Comparison of ENCODE assay signal across 8 mouse cellular contexts in the genomic region with DNA sequence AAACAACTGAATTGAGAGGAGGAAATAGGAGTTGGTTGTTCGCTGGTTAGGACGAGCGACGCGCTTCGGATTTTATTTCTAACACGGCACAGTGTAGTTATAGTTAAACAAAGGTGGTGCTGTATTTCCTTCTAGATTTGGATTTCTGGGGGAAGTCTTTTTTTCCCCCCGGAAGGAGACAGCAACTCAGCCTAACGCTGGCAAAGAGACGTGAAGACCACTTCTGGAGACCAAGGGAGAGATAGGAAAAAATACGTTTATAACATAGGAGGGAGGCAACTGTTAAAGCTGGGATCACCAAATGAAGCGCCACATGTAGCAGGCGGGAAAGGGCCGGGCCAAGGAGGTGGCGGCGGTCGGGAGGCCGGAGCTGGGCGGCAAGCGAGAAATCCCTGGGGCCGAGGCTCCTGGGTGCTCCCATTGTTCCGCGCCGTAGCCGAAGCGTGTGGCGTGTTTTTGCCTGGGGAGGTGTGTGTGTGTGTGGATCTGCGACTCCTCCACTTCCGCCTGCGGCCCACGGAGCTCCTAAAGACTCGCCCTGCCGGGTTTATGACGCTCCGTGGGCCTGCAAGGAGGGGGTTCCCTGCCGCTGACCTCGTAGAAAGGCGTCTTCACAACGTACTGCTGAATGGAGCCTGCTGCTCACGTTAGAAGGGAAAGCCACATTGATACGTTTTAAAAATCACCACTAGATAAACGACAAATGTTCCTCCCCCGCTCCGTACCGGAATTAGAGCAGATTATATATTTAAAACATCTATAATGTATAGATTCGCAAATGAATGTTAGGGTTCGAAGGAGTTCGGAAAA. TPM values are rescaled to one million over a fixed set of nuclear protein-coding genes. Genes with fewer than 3 reads are reported as not detected.
DNase-seq lines count a peak whose midpoint lies in the region; ATAC-seq and TF ChIP-seq lines count a peak whose summit lies in the region.

No protein-coding gene starts in this region.

- H3K4me1 ChIP-seq in CH12.LX (ENCODE audit: control insufficient read depth in 1 of 2, insufficient read depth in 2 of 2): peaks cover 0 to 16% of the 10 kb centered on the region in 2 experiments; a peak in 2 of 4 replicates
- peaks cover 17% of the 10 kb centered on the region for H3K4me1 ChIP-seq in forebrain, embryonic 14.5 days (ENCODE audit: control insufficient read depth, insufficient read depth, low read length)

- TF ChIP-seq POLR2A in CH12.LX (IDR thresholded peaks at IDR 0.05; ENCODE audit: low read depth, low read length): no peak
- TF ChIP-seq POLR2A in brain, embryonic 14.5 days (IDR thresholded peaks at IDR 0.05; ENCODE audit: borderline replicate concordance, extremely low read depth, insufficient read depth, insufficient read length, poor library complexity, severe bottlenecking): 0 out of 2 replicates have a peak, but pooled peaks have one; percentile 18

- in situ Hi-C loops in CH12.LX (cut with MboI; ENCODE audit: low pct_ligation_motif_present, low pct_unique_long_range_greater_than_20kb, low sequenced_read_pairs): no loop called here

- TF ChIP-seq RAD21 in CH12.LX (IDR thresholded peaks at IDR 0.05; ENCODE audit: low read depth, low read length): no peak

- H3K4me3 ChIP-seq in CH12.LX (replicated peaks in 1 of 3; ENCODE audit: low read depth in 2 of 3, low read length in 2 of 3, poor library complexity in 1 of 3): peak overlapping the region; percentile 65 to 69 (median 67)
- H3K4me3 ChIP-seq in forebrain, embryonic 14.5 days (ENCODE audit: low read depth, low read length): peak overlapping the region; percentile 57

- H3K27me3 ChIP-seq in CH12.LX (replicated peaks): no peaks in the 10 kb centered on the region
- H3K27me3 ChIP-seq in forebrain, embryonic 14.5 days (replicated peaks; ENCODE audit: control insufficient read depth, insufficient read depth, low read length): no peaks in the 10 kb centered on the region

- H3K9me3 ChIP-seq in CH12.LX (replicated peaks; ENCODE audit: low read length): no peaks in the 10 kb centered on the region
- H3K9me3 ChIP-seq in forebrain, embryonic 14.5 days (replicated peaks; ENCODE audit: control insufficient read depth, low read length): no peaks in the 10 kb centered on the region

- dilution Hi-C loops in CH12.LX (cut with MboI; ENCODE audit: extremely low pct_ligation_motif_present, extremely low pct_unique_long_range_greater_than_20kb, low sequenced_read_pairs): no loop called here

- peak overlapping the region; percentile 96 for H3K9ac ChIP-seq in CH12.LX (ENCODE audit: insufficient read depth, low read depth)
- peak overlapping the region; percentile 98 for H3K9ac ChIP-seq in forebrain, embryonic 14.5 days (ENCODE audit: low read length)

- no peak for ATAC-seq in forebrain, embryonic 14.5 days
- peak; percentile 6 to 46; a peak in 2 of 4 replicates for ATAC-seq in hematopoietic stem cell, adult 5-6 weeks (replicated peaks in 1 of 2; ENCODE audit: insufficient read depth in 1 of 2, low FRiP score in 2 of 2, low TSS enrichment in 1 of 2, low read depth in 1 of 2, poor library complexity in 2 of 2, severe bottlenecking in 2 of 2)

- DNase-seq in CH12.LX (ENCODE audit: extremely low read depth): peak; percentile 43
- DNase-seq in brain, embryonic 14.5 days (ENCODE audit: low read depth): peak; percentile 81
- peak; percentile 70 for DNase-seq in forebrain, embryonic 14.5 days (ENCODE audit: low spot score)
- DNase-seq in layer of hippocampus, postnatal 14 days (ENCODE audit: low spot score in 2 of 2): peak; percentile 58 to 73
- DNase-seq in lung, postnatal 10 days: peak; percentile 76
- peak; percentile 69 for DNase-seq in ovary, postnatal 36 days (ENCODE audit: low spot score)
- peak; percentile 72 for DNase-seq in thymus, postnatal 25 days

- no peak for TF ChIP-seq EP300 in CH12.LX (IDR thresholded peaks at IDR 0.05; ENCODE audit: low read length)

- no peak for TF ChIP-seq CTCF in CH12.LX (conservative IDR thresholded peaks at IDR 0.05 in 1 of 2, IDR thresholded peaks at IDR 0.05 in 1 of 2; ENCODE audit: low read depth in 2 of 2, low read length in 2 of 2)
- no peak for TF ChIP-seq CTCF in brain, embryonic 14.5 days (IDR thresholded peaks at IDR 0.05; ENCODE audit: borderline replicate concordance, extremely low read depth, insufficient read depth, insufficient read length)

- H3K79me2 ChIP-seq in CH12.LX (replicated peaks; ENCODE audit: control insufficient read depth, extremely low read depth, insufficient read depth, poor library complexity, severe bottlenecking): peaks cover 8% of the 10 kb centered on the region

- WGBS in forebrain, embryonic 14.5 days: under 1% methylated on average over 48 of the region's 48 CpGs

- H3K27ac ChIP-seq in CH12.LX (ENCODE audit: insufficient read depth, low read depth): peak overlapping the region; percentile 96
- peak overlapping the region; percentile 100 for H3K27ac ChIP-seq in forebrain, embryonic 14.5 days (ENCODE audit: low read depth, low read length)

- H3K36me3 ChIP-seq in CH12.LX (replicated peaks in 1 of 2; ENCODE audit: control insufficient read depth in 1 of 2, insufficient read depth in 1 of 2, low read length in 1 of 2): no peaks in the 10 kb centered on the region
- no peaks in the 10 kb centered on the region for H3K36me3 ChIP-seq in forebrain, embryonic 14.5 days (ENCODE audit: control insufficient read depth, insufficient read depth, low read length)

- peak overlapping the region; percentile 63 for H3K4me2 ChIP-seq in CH12.LX (ENCODE audit: insufficient read depth, low read depth, poor library complexity, severe bottlenecking)
- H3K4me2 ChIP-seq in forebrain, embryonic 14.5 days (ENCODE audit: low read length): peak overlapping the region; percentile 98

TF ChIP-seq in CH12.LX, 34 proteins besides CTCF, POLR2A, EP300 and RAD21:
- TF ChIP-seq HCFC1 (IDR thresholded peaks at IDR 0.05; ENCODE audit: low read depth, low read length): no peak
- peak; percentile 37 for TF ChIP-seq SIN3A (IDR thresholded peaks at IDR 0.05; ENCODE audit: low read length)
- TF ChIP-seq USF2 (conservative IDR thresholded peaks at IDR 0.05; ENCODE audit: low read depth, low read length): no peak
- TF ChIP-seq MEF2A (IDR thresholded peaks at IDR 0.05; ENCODE audit: borderline replicate concordance, low read depth, low read length): 0 out of 2 replicates have a peak, but pooled peaks have one; percentile 21
- TF ChIP-seq KAT2A (IDR thresholded peaks at IDR 0.05; ENCODE audit: insufficient replicate concordance, low read length): 0 out of 2 replicates have a peak, but pooled peaks have one; percentile 24
- peak; percentile 86 for TF ChIP-seq CHD1 (IDR thresholded peaks at IDR 0.05; ENCODE audit: low read depth, low read length)
- peak; percentile 23; the same call in 1 of the 2 replicates for TF ChIP-seq MYC (IDR thresholded peaks at IDR 0.05; ENCODE audit: low read depth, low read length)
- 0 out of 2 replicates have a peak, but pooled peaks have one; percentile 24 for TF ChIP-seq TBP (conservative IDR thresholded peaks at IDR 0.05; ENCODE audit: low read depth, low read length)
- peak; percentile 50; the same call in 1 of the 2 replicates for TF ChIP-seq BHLHE40 (IDR thresholded peaks at IDR 0.05; ENCODE audit: low read depth, low read length)
- 0 out of 2 replicates have a peak, but pooled peaks have one; percentile 31 for TF ChIP-seq ZMIZ1 (IDR thresholded peaks at IDR 0.05; ENCODE audit: low read depth, low read length)
- no peak for TF ChIP-seq TCF12 (IDR thresholded peaks at IDR 0.05; ENCODE audit: low read depth, low read length)
- TF ChIP-seq E2F4 (IDR thresholded peaks at IDR 0.05; ENCODE audit: insufficient replicate concordance, low read depth, low read length): 0 out of 2 replicates have a peak, but pooled peaks have one; percentile 63

RNA-seq across cellular contexts. Expression of a gene that starts 2.5 kb away (rescaled TPM):
- total RNA-seq in CH12.LX (2012; rRNA removed) (23.4 and 27.2 TPM in 2 replicates), CH12.LX (2014; rRNA removed) (22.0 and 23.0 TPM in 2 replicates)
- 36.6 and 39.2 TPM in 2 replicates for polyA plus RNA-seq in CH12.LX (2012; ENCODE audit: insufficient read length, low read depth)
- 41.1 and 49.4 TPM in 2 replicates for polyA plus RNA-seq in brain, embryonic 14.5 days (2012; rRNA removed)
- 38.7 and 43.5 TPM in 2 replicates for polyA plus RNA-seq in forebrain, embryonic 14.5 days (2014; fragmentation: Nextera tagmentation; extraction: Ambion mirVana)
- total RNA-seq in hematopoietic stem cell, adult 5-6 weeks (2017): 65.4 and 95.8 TPM in 2 replicates
- total RNA-seq in layer of hippocampus, postnatal 14 days (2021): 10 to 100 TPM; 51.0 to 63.0 TPM

RNA-seq across cellular contexts. Expression of a gene that starts 8.7 kb away (rescaled TPM):
- total RNA-seq in CH12.LX (2012; rRNA removed) (0.85 and 1.3 TPM in 2 replicates), CH12.LX (2014; rRNA removed) (0.35 and 0.59 TPM in 2 replicates)
- 0.26 and 0.36 TPM in 2 replicates for polyA plus RNA-seq in CH12.LX (2012; ENCODE audit: insufficient read length, low read depth)
- 25.4 and 33.5 TPM in 2 replicates for polyA plus RNA-seq in brain, embryonic 14.5 days (2012; rRNA removed)
- polyA plus RNA-seq in forebrain, embryonic 14.5 days (2014; fragmentation: Nextera tagmentation; extraction: Ambion mirVana): 10.8 and 13.2 TPM in 2 replicates
- total RNA-seq in hematopoietic stem cell, adult 5-6 weeks (2017): 0.44 TPM in 1 of 2 replicates, not detected in the other
- total RNA-seq in layer of hippocampus, postnatal 14 days (2021): 10 to 100 TPM; 15.4 to 16.8 TPM

RNA-seq across cellular contexts. Expression of a gene that starts 20.0 kb away (rescaled TPM):
- total RNA-seq in CH12.LX (2012; rRNA removed) (0.67 and 0.72 TPM in 2 replicates), CH12.LX (2014; rRNA removed) (0.15 and 0.22 TPM in 2 replicates)
- polyA plus RNA-seq in CH12.LX (2012; ENCODE audit: insufficient read length, low read depth): 1.7 and 2.0 TPM in 2 replicates
- polyA plus RNA-seq in brain, embryonic 14.5 days (2012; rRNA removed): 5.5 and 6.1 TPM in 2 replicates
- 9.9 and 11.7 TPM in 2 replicates for polyA plus RNA-seq in forebrain, embryonic 14.5 days (2014; fragmentation: Nextera tagmentation; extraction: Ambion mirVana)
- not detected in 2 replicates for total RNA-seq in hematopoietic stem cell, adult 5-6 weeks (2017)
- total RNA-seq in layer of hippocampus, postnatal 14 days (2021): 1 to 10 TPM; 2.9 to 4.8 TPM

Comparison
In these comparisons a context has a peak if more than half of its experiments do, and no peak if none do; other contexts are left out.
1. RNA of a gene that starts 8.7 kb away (total RNA-seq): 15.4 to 16.8 TPM in layer of hippocampus, postnatal 14 days; 0.35 to 1.3 TPM in CH12.LX and 0.44 TPM in hematopoietic stem cell, adult 5-6 weeks; every median in the first group is over 4 times any median in the second.
2. Peak in every context shown above with its lines, with median percentiles within 50 percentile points of each other: DNase-seq.